Mouse (Mus musculus): Measurements from ENCODE around the gene Kcnd3.

DNA sequence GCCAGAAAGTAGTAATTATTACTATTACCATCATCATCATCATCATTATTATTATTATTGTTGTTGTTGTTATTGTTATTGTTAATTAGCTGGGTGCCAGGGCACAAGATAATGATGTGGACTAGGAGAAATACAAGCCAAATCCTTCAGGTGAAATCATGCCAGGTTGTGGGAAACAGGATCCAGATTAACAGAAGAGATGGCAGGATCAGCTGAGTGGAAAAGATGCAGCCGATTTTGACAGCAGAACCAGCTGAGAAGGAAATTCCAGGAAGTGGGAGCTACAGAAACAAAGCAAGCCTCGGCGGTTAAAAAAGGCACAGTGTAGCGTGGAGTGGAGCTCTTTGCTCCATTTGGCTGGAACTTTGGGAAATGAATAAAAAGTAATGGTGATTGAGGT lies 171.0 kb downstream of the Kcnd3 start:
- no peak for TF ChIP-seq CTCF (IDR thresholded peaks at IDR 0.05; ENCODE audit: low read depth)
- no peak for TF ChIP-seq EP300 (IDR thresholded peaks at IDR 0.05; ENCODE audit: low read depth)

Measured in liver, postnatal 0 days (tissue).